29 mouse cellular contexts compared by ENCODE assay signal in the genomic region with DNA sequence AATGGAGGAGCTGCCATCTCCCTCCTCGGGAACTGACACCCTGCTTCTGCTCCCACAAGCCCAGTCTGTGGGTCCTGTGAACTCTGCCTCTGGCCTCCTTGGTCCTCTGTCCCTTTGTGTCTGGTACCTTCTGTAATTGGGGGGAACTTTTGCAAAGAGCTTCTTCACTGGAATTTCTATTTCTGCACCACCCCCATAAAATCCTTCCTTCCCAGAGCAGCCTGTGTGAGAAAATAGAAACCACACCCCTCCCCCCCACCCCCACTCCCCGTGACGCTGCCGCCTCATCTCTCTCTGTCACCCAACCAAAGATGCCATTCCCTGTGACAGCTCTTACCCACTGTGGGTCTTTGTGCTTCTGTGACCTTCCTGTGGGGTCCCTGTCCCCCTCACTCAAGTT. TPM values are rescaled to one million over a fixed set of nuclear protein-coding genes. Genes with fewer than 3 reads are reported as not detected.
DNase-seq lines count a peak whose midpoint lies in the region; TF ChIP-seq lines count a peak whose summit lies in the region.
"Had no signal": no experiment of that assay in that cellular context is flagged by ENCODE, and none has a peak within 500 bp of the region (broad histone marks: within the 10 kb centered on the region; RNA-seq: fewer than 3 reads in every experiment).

No protein-coding gene starts in this region.

- 52% methylated on average over 4 of the region's 4 CpGs for WGBS in heart, embryonic 10.5 days

- no peaks in the 10 kb centered on the region for H3K27me3 ChIP-seq in heart, embryonic 10.5 days (ENCODE audit: insufficient read depth, poor library complexity, severe bottlenecking)
- H3K27me3 ChIP-seq: embryonic facial prominence, embryonic 12.5 days; forebrain, embryonic 12.5 days; forebrain, embryonic 15.5 days; hindbrain, embryonic 13.5 days; intestine, embryonic 15.5 days had no signal

- DNase-seq in heart, embryonic 10.5 days (ENCODE audit: low spot score) = no peak
- DNase-seq in heart, postnatal 14 days = no peak
- DNase-seq in layer of hippocampus, adult 2 months (ENCODE audit: low spot score in 2 of 2) = no peak
- DNase-seq in layer of hippocampus, adult 9-10 months (ENCODE audit: low spot score) = no peak
- peak; percentile 71 for DNase-seq in brain, adult 2 months (ENCODE audit: low read depth, low spot score)
- no peak for DNase-seq in gastrocnemius, postnatal 36 days
- no peak for DNase-seq in layer of hippocampus, adult 8-10 months (ENCODE audit: low spot score in 2 of 2)
- DNase-seq: adrenal gland, adult 2 months; adrenal gland, postnatal 14 days; cerebellum, adult 11-12 months; cerebellum, adult 8-10 months; cerebellum, postnatal 10 days; cerebellum, postnatal 36 days; gastrocnemius, adult 2 months; gastrocnemius, postnatal 14 days; heart, adult 2 months had no signal

- TF ChIP-seq POLR2A in cortical plate, adult 2 months (IDR thresholded peaks at IDR 0.05; ENCODE audit: extremely low read depth, insufficient read depth, low read length) = no peak

- no peak for TF ChIP-seq CTCF in layer of hippocampus, adult 2 months (conservative IDR thresholded peaks at IDR 0.05)
- TF ChIP-seq CTCF in cortical plate, adult 2 months (IDR thresholded peaks at IDR 0.05; ENCODE audit: extremely low read depth, insufficient read depth, low read length) = no peak

- H3K9me3 ChIP-seq in heart, embryonic 10.5 days = no peaks in the 10 kb centered on the region
- H3K9me3 ChIP-seq: embryonic facial prominence, embryonic 12.5 days; forebrain, embryonic 12.5 days; forebrain, embryonic 15.5 days; hindbrain, embryonic 13.5 days; intestine, embryonic 15.5 days had no signal

- H3K4me3 ChIP-seq in heart, embryonic 10.5 days = no peak overlapping the region
- H3K4me3 ChIP-seq in layer of hippocampus, adult 2 months = no peak overlapping the region
- no peak overlapping the region for H3K4me3 ChIP-seq in cortical plate, adult 2 months (ENCODE audit: insufficient read depth, low read length)
- H3K4me3 ChIP-seq: embryonic facial prominence, embryonic 12.5 days; erythroblast, embryonic 14.5 days; forebrain, embryonic 12.5 days; forebrain, embryonic 15.5 days; gastrocnemius, adult 2 months; heart, adult 2 months; hindbrain, embryonic 10.5 days; hindbrain, embryonic 13.5 days; intestine, embryonic 15.5 days had no signal

- H3K4me1 ChIP-seq in heart, embryonic 10.5 days = peaks cover 6% of the 10 kb centered on the region; the same call in 1 of the 2 replicates
- peaks cover 20% of the 10 kb centered on the region for H3K4me1 ChIP-seq in cortical plate, adult 2 months (ENCODE audit: control insufficient read depth, insufficient read depth, low read length)
- H3K4me1 ChIP-seq: embryonic facial prominence, embryonic 12.5 days; forebrain, embryonic 12.5 days; forebrain, embryonic 15.5 days; hindbrain, embryonic 10.5 days; hindbrain, embryonic 13.5 days; intestine, embryonic 15.5 days had no signal

- peaks cover 57% of the 10 kb centered on the region for H3K36me3 ChIP-seq in heart, embryonic 10.5 days

- intact Hi-C loops in heart, postnatal 14 days (cut with DNase I) = no loop called here
- intact Hi-C loops in gastrocnemius, postnatal 36 days (cut with DNase I) = no loop called here

- H3K27ac ChIP-seq in heart, embryonic 10.5 days = peak overlapping the region; percentile 56
- H3K27ac ChIP-seq in layer of hippocampus, adult 2 months = peak overlapping the region; percentile 4; the same call in 1 of the 2 replicates
- H3K27ac ChIP-seq in cortical plate, adult 2 months (ENCODE audit: insufficient read depth, low read length) = peak overlapping the region; percentile 85
- H3K27ac ChIP-seq: embryonic facial prominence, embryonic 12.5 days; forebrain, embryonic 12.5 days; forebrain, embryonic 15.5 days; gastrocnemius, adult 2 months; heart, adult 2 months; hindbrain, embryonic 10.5 days; hindbrain, embryonic 13.5 days; intestine, embryonic 15.5 days had no signal

RNA-seq across cellular contexts. Expression of gene Polr1b, which starts 10.4 kb away (rescaled TPM):
- polyA plus RNA-seq in heart, embryonic 10.5 days (2016; fragmentation: Nextera tagmentation; extraction: Ambion mirVana) = 25.8 and 35.5 TPM in 2 replicates
- total RNA-seq in heart, postnatal 14 days (2021) = 10 to 100 TPM in 1 of 2 experiments, 1 to 10 TPM in 1; 9.9 to 10.3 TPM
- total RNA-seq in layer of hippocampus, adult 2 months (2021) = 10 to 100 TPM; 16.2 to 17.2 TPM
- 27.8 and 32.1 TPM in 2 replicates for polyA plus RNA-seq in cortical plate, adult 2 months (2012; rRNA removed)
- total RNA-seq in gastrocnemius, postnatal 36 days (2021) = 10 to 100 TPM in 1 of 2 experiments, 1 to 10 TPM in 1; 8.9 to 11.7 TPM
- total RNA-seq in layer of hippocampus, adult 8-10 months (2022) = 10 to 100 TPM; 19.7 to 22.1 (median 21.2) TPM

RNA-seq across cellular contexts. Expression of gene Ttl, which starts 24.6 kb away (rescaled TPM):
- polyA plus RNA-seq in heart, embryonic 10.5 days (2016; fragmentation: Nextera tagmentation; extraction: Ambion mirVana) = 8.3 and 12.3 TPM in 2 replicates
- 10 to 100 TPM; 14.0 to 17.3 TPM for total RNA-seq in heart, postnatal 14 days (2021)
- 10 to 100 TPM; 33.2 to 33.5 TPM for total RNA-seq in layer of hippocampus, adult 2 months (2021)
- 44.1 and 45.2 TPM in 2 replicates for polyA plus RNA-seq in cortical plate, adult 2 months (2012; rRNA removed)
- total RNA-seq in gastrocnemius, postnatal 36 days (2021) = 1 to 10 TPM; 5.6 to 6.5 TPM
- 10 to 100 TPM; 32.4 to 37.3 (median 35.4) TPM for total RNA-seq in layer of hippocampus, adult 8-10 months (2022)

RNA-seq across cellular contexts. Expression of gene Chchd5, which starts 39.1 kb away (rescaled TPM):
- 21.9 and 22.0 TPM in 2 replicates for polyA plus RNA-seq in heart, embryonic 10.5 days (2016; fragmentation: Nextera tagmentation; extraction: Ambion mirVana)
- 10 to 100 TPM; 10.9 to 11.9 TPM for total RNA-seq in heart, postnatal 14 days (2021)
- 10 to 100 TPM; 12.1 to 14.1 TPM for total RNA-seq in layer of hippocampus, adult 2 months (2021)
- polyA plus RNA-seq in cortical plate, adult 2 months (2012; rRNA removed) = 16.0 and 17.4 TPM in 2 replicates
- 1 to 10 TPM; 8.4 to 8.7 TPM for total RNA-seq in gastrocnemius, postnatal 36 days (2021)
- 10 to 100 TPM; 11.8 to 14.3 (median 12.4) TPM for total RNA-seq in layer of hippocampus, adult 8-10 months (2022)

RNA-seq across cellular contexts. Expression of gene Vinac1, which starts 42.4 kb away (rescaled TPM):
- 0.05 and 0.09 TPM in 2 replicates for polyA plus RNA-seq in heart, embryonic 10.5 days (2016; fragmentation: Nextera tagmentation; extraction: Ambion mirVana)
- not detected for total RNA-seq in heart, postnatal 14 days (2021)
- total RNA-seq in layer of hippocampus, adult 2 months (2021) = under 1 TPM; 0.08 to 0.10 TPM
- 0.10 and 0.15 TPM in 2 replicates for polyA plus RNA-seq in cortical plate, adult 2 months (2012; rRNA removed)
- total RNA-seq in gastrocnemius, postnatal 36 days (2021) = not detected
- total RNA-seq in layer of hippocampus, adult 8-10 months (2022) = under 1 TPM in 1 of 4 experiments, not detected in 3; 0.11 TPM
- total RNA-seq: gastrocnemius, adult 2 months; heart, adult 2 months; heart, postnatal 25 days; MEL had no signal
- polyA plus RNA-seq: C2C12; CD4-positive, CD25-positive, alpha-beta regulatory T cell, adult 4 months; erythroblast, embryonic 14.5 days; heart, embryonic 11.5 days had no signal

Comparison
In these comparisons a context has a peak if more than half of its experiments do, and no peak if none do; other contexts are left out.
1. H3K27ac ChIP-seq: peak in every context shown above with its lines; median percentile 85 in cortical plate, adult 2 months; 56 in heart, embryonic 10.5 days; 4 in layer of hippocampus, adult 2 months.